ENCODE assay signal across 8 mouse cellular contexts in the genomic region with DNA sequence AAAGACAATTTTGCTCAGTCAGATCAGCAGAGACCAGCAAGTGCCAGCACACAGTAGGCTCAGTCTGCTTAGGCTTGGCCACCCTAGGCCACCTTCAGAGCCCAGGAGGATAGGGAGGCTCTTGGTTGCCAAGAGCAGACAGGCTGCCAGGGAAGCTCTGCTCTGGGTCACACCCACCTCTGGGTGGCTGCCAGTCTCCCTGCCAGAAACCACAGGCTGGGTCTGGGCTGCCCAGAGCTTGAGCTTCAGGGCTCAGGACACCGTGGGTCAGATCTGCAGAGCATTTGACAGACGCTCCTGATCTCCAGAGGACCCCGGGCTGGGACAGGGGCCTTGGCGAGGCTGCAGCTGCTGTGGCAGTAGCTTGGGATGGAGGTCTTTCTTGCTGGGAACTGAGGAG. TPM values are rescaled to one million over a fixed set of nuclear protein-coding genes. Genes with fewer than 3 reads are reported as not detected.
DNase-seq lines count a peak whose midpoint lies in the region; TF ChIP-seq lines count a peak whose summit lies in the region.
"Had no signal": no experiment of that assay in that cellular context is flagged by ENCODE, and none has a peak within 500 bp of the region (broad histone marks: within the 10 kb centered on the region; RNA-seq: fewer than 3 reads in every experiment).

Ccn5 (plus strand) TSS at position 255 of the 400 bp plus-strand sequence.

- no peaks in the 10 kb centered on the region for H3K79me2 ChIP-seq in MEL (ENCODE audit: control insufficient read depth, insufficient read depth, low read length, poor library complexity)

- H3K4me3 ChIP-seq in MEL (ENCODE audit: control insufficient read depth in 1 of 2, insufficient read depth in 1 of 2, low read depth in 2 of 2, low read length in 2 of 2): no peak within 1 kb of the TSS
- H3K4me3 ChIP-seq in hindbrain, embryonic 10.5 days: no peak within 1 kb of the TSS

- WGBS in hindbrain, embryonic 10.5 days: 77% methylated on average over 4 of the region's 4 CpGs

- H3K27me3 ChIP-seq in MEL (ENCODE audit: control insufficient read depth in 1 of 2, insufficient read depth in 2 of 2, low read length in 2 of 2): peaks cover 6 to 12% of the 10 kb centered on the region in 2 experiments
- H3K27me3 ChIP-seq in hindbrain, embryonic 10.5 days (ENCODE audit: insufficient read depth, poor library complexity, severe bottlenecking): peaks cover 2% of the 10 kb centered on the region; the same call in 1 of the 2 replicates

- H3K36me3 ChIP-seq in MEL (ENCODE audit: control insufficient read depth in 1 of 2, insufficient read depth in 2 of 2, low read length in 2 of 2): no peaks in the 10 kb centered on the region
- no peaks in the 10 kb centered on the region for H3K36me3 ChIP-seq in hindbrain, embryonic 10.5 days

- no peak for TF ChIP-seq CTCF in MEL (IDR thresholded peaks at IDR 0.05 in 2 of 3, conservative IDR thresholded peaks at IDR 0.05 in 1 of 3; ENCODE audit: control insufficient read depth in 1 of 3, insufficient read depth in 1 of 3, low read depth in 2 of 3, low read length in 3 of 3, poor library complexity in 1 of 3, severe bottlenecking in 1 of 3)

- no peak within 1 kb of the TSS for H3K27ac ChIP-seq in MEL (ENCODE audit: control insufficient read depth, low read depth, low read length)
- no peak within 1 kb of the TSS for H3K27ac ChIP-seq in hindbrain, embryonic 10.5 days
- H3K27ac ChIP-seq: kidney, postnatal 0 days had no signal

- TF ChIP-seq POLR2A in MEL (IDR thresholded peaks at IDR 0.05; ENCODE audit: control insufficient read depth in 1 of 2, insufficient read depth in 1 of 2, low read depth in 1 of 2, low read length in 2 of 2, poor library complexity in 1 of 2): no peak

- no peaks in the 10 kb centered on the region for H3K4me1 ChIP-seq in MEL (ENCODE audit: control insufficient read depth in 1 of 2, insufficient read depth in 2 of 2, low read length in 2 of 2)
- peaks cover 9% of the 10 kb centered on the region for H3K4me1 ChIP-seq in hindbrain, embryonic 10.5 days (replicated peaks)

- TF ChIP-seq RAD21 in MEL (IDR thresholded peaks at IDR 0.05; ENCODE audit: low read depth, low read length): no peak

- peak; percentile 18 for DNase-seq in MEL (ENCODE audit: low read depth, low spot score)
- DNase-seq in adrenal gland, adult 18-20 months (ENCODE audit: low spot score in 2 of 2): peak; percentile 42 to 62
- DNase-seq in fibroblast of lung, adult 2 months (ENCODE audit: low read depth): peak; percentile 95
- DNase-seq in kidney, postnatal 4 days: peak; percentile 27 to 36
- DNase-seq in urinary bladder, postnatal 25 days (ENCODE audit: low spot score): peak; percentile 60
- DNase-seq in frontal cortex, postnatal 36 days (ENCODE audit: low spot score in 2 of 2): no peak
- no peak for DNase-seq in hindbrain, embryonic 10.5 days (ENCODE audit: low spot score)

- no peak for TF ChIP-seq EP300 in MEL (IDR thresholded peaks at IDR 0.05; ENCODE audit: low read depth in 1 of 2, low read length in 2 of 2)

- no peaks in the 10 kb centered on the region for H3K9me3 ChIP-seq in MEL (replicated peaks; ENCODE audit: insufficient read depth, low read length)
- H3K9me3 ChIP-seq in hindbrain, embryonic 10.5 days: no peaks in the 10 kb centered on the region

- H3K9ac ChIP-seq in MEL (ENCODE audit: control insufficient read depth, low read depth, low read length, poor library complexity, severe bottlenecking): no peak within 1 kb of the TSS

TF ChIP-seq in MEL, 35 proteins besides CTCF, POLR2A, EP300 and RAD21:
- TF ChIP-seq ZNF384 (IDR thresholded peaks at IDR 0.05; ENCODE audit: low read depth, low read length): no peak
- 0 out of 2 replicates have a peak, but pooled peaks have one; percentile 39 for TF ChIP-seq ZKSCAN1 (IDR thresholded peaks at IDR 0.05; ENCODE audit: low read depth, low read length)
TF ChIP-seq in MEL: peak in this region for 1.

RNA-seq across cellular contexts. Expression of gene Ccn5, which starts in this region (rescaled TPM):
- total RNA-seq in MEL (2012; rRNA removed): not detected in 2 replicates
- not detected for polyA plus RNA-seq in MEL (2012; ENCODE audit: insufficient read depth in 1 of 2, insufficient read length in 2 of 2, low read depth in 1 of 2, low replicate concordance in 2 of 2, missing spikeins in 1 of 2)
- total RNA-seq in adrenal gland, adult 18-20 months (2021): under 1 TPM in 1 of 2 experiments, not detected in 1; 0.51 TPM
- polyA plus RNA-seq in hindbrain, embryonic 10.5 days (2016; fragmentation: Nextera tagmentation; extraction: Ambion mirVana): 0.15 and 0.43 TPM in 2 replicates

Comparison
In these comparisons a context has a peak if more than half of its experiments do, and no peak if none do; other contexts are left out.
1. Peak in DNase-seq in MEL; RNA of the gene not detected or under 1 TPM.
2. Peak in DNase-seq in adrenal gland, adult 18-20 months; RNA of the gene not detected or under 1 TPM.
3. DNase-seq: peak in fibroblast of lung, adult 2 months (single experiment), kidney, postnatal 4 days (2 of 2) and urinary bladder, postnatal 25 days (single experiment); none in frontal cortex, postnatal 36 days (0 of 2) and hindbrain, embryonic 10.5 days (single experiment).